Mouse (Mus musculus) neural tube, embryonic 12.5 days (tissue): ENCODE data around the gene Arhgef25. TPM values are rescaled to one million over a fixed set of nuclear protein-coding genes. Genes with fewer than 3 reads are reported as not detected.

Source experiments
- ATAC-seq: fragments of 200-750 bp; cut with Nextera tagmentation; 2 replicates; pipeline ENCODE4 v1.8.0; 2017; ENCODE audit warnings: low read depth, mild to moderate bottlenecking, moderate TSS enrichment, moderate library complexity; ENCODE audit not compliant: low FRiP score
- H3K27ac ChIP-seq: fragments of 300-500 bp; sonication (generic); 2 replicates; pipeline ENCODE4 v1.5.1; 2016
- H3K27me3 ChIP-seq: fragments of 300-500 bp; sonication (generic); replicated peaks from 2 replicates; pipeline ENCODE4 v1.6.1; 2016; ENCODE audit warnings: mild to moderate bottlenecking
- H3K36me3 ChIP-seq: fragments of 300-500 bp; sonication (generic); 2 replicates; pipeline ENCODE4 v1.6.1; 2016; ENCODE audit warnings: mild to moderate bottlenecking
- H3K4me1 ChIP-seq: fragments of 300-500 bp; sonication (generic); 2 replicates; pipeline ENCODE4 v1.6.1; 2016
- H3K4me2 ChIP-seq: fragments of 300-500 bp; sonication (generic); replicated peaks from 2 replicates; pipeline ENCODE4 v1.6.1; 2016; ENCODE audit warnings: mild to moderate bottlenecking
- H3K4me3 ChIP-seq: fragments of 300-500 bp; sonication (generic); 2 replicates; pipeline ENCODE4 v1.5.1; 2016
- H3K9ac ChIP-seq: fragments of 300-500 bp; sonication (generic); 2 replicates; pipeline ENCODE4 v1.6.1; 2016; ENCODE audit warnings: mild to moderate bottlenecking
- H3K9me3 ChIP-seq: fragments of 300-500 bp; sonication (generic); 2 replicates; pipeline ENCODE4 v1.6.1; 2016; ENCODE audit warnings: mild to moderate bottlenecking
- WGBS: fragments of 180-500 bp; shearing (Covaris S2); methylation state at CpG from one replicate; pipeline ENCODE4 v1.1.7; 2016; 5-methylcytosine and 5-hydroxymethylcytosine counted together
- polyA plus RNA-seq: library from polyadenylated mRNA; unstranded; fragments of >200 nt; fragmentation: Nextera tagmentation; extraction: Ambion mirVana; gene quantifications from 2 replicates; pipeline ENCODE4 v1.2.1, GENCODE M21; 2016

Gene Arhgef25
- polyA plus RNA-seq, 1 experiment from 2014 or later = 43.6 TPM

DNA sequence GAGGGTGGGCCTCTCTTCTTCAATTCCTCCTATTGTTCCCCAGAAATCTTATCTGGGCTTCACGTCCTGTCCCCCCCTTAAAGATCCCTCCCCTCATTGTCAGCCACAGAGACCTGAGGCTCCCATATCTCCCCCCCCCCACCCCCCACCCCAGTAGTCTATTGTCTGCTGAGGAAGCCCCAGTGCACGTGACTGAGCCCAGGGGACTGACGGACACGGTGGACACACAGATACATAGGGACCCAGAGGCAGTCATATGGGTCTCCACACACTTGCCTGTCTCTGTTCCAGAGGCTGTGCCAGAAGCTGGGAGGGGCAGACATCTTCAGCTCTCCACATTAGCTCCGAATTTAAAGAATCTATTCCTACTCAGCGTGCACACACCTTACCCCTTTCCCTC, 8.3 kb downstream of the Arhgef25 start:
- no peaks in the 10 kb centered on the region for H3K9me3 ChIP-seq
- H3K9ac ChIP-seq = no peak overlapping the region
- H3K27ac ChIP-seq = no peak overlapping the region
- peaks cover 14% of the 10 kb centered on the region for H3K36me3 ChIP-seq
- H3K4me2 ChIP-seq = no peak overlapping the region
- H3K27me3 ChIP-seq = peaks cover 59% of the 10 kb centered on the region
- H3K4me1 ChIP-seq = peaks cover 40% of the 10 kb centered on the region
- 81% methylated on average over 6 of the region's 6 CpGs for WGBS
- H3K4me3 ChIP-seq = no peak overlapping the region
- no peak for ATAC-seq

DNA sequence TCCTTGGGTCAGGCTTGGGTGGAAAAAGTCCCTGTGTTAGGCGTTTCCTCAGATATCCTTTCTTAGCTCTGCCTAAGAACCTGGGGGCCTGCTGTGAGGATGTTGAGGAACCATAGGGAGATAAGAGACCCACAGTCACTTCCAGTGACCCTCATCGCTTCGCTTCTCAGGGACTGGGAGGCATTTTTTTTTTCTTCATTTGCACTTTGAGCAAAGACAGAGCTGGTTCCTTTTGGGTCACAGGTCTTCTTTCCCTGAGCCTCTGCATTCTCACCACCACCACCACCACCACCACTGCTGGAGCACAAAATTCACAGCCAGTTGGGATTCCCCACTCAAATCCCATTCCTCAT, 9.2 kb downstream of the Arhgef25 start:
- Histone ChIP-seq H3K4me3 (no peak overlapping the region), H3K4me2 (peak overlapping the region; percentile 52), H3K4me1 (peaks cover 40% of the 10 kb centered on the region), H3K27ac (no peak overlapping the region), H3K9me3 (no peaks in the 10 kb centered on the region), H3K27me3 (peaks cover 66% of the 10 kb centered on the region), H3K36me3 (peaks cover 9% of the 10 kb centered on the region; the same call in 1 of the 2 replicates), H3K9ac (no peak overlapping the region)
- no peak for ATAC-seq
- 13% methylated on average over 3 of the region's 3 CpGs for WGBS

DNA sequence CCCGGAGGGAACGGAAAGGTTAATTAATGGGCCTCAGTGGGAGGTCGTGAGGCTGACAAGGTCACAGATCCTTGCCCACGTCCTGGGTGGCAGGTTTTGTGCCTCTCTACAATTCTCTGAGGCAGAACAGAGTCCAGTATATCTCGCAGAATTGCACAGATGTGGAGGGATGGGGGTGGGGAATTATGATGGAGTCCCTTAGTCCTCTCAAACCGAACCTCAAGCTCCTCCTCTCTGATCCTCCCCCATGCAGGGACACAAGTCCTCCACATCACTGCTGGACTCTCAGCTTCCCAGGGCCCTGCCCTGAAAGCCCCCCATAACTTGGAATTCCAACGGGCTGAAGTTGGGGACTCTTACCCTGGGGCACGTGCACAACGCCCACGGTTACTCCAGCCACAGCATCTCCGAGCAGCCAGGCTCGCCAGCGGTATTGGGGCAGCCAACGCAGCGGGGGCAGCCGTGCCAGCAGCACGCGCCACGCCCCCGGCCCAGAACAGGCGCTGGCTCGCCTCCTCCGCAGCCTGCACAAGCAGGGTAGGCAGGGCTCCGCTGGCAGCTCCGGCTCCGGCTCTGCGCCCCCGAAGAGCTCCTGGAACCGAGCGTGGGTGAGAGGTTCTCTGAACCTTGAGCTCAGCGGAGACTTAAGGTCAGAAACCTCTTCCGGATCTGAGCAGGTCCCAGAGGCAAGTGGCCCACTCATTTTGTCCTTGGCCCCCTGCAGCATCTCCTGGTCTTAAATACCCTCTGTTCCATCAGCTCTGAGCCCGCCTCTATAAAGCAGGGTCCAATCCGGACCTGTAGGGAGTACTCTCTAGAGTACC, 9.8 kb downstream of the Arhgef25 start, which contains the start of gene Slc26a10:
Gene Slc26a10 (minus strand): TSS at position 775 of the 824 bp plus-strand sequence.
- H3K27ac ChIP-seq = no peak within 1 kb of the TSS
- ATAC-seq = no peak
- peaks cover 66% of the 10 kb centered on the region for H3K27me3 ChIP-seq
- H3K9me3 ChIP-seq = no peaks in the 10 kb centered on the region
- 2% methylated on average over 34 of the region's 34 CpGs for WGBS
- H3K36me3 ChIP-seq = peaks cover 4% of the 10 kb centered on the region; the same call in 1 of the 2 replicates
- H3K4me3 ChIP-seq = peak within 1 kb of the TSS; percentile 15; the same call in 1 of the 2 replicates
- H3K4me1 ChIP-seq = peaks cover 40% of the 10 kb centered on the region
- no peak within 1 kb of the TSS for H3K9ac ChIP-seq
- peak within 1 kb of the TSS; percentile 52 for H3K4me2 ChIP-seq

DNA sequence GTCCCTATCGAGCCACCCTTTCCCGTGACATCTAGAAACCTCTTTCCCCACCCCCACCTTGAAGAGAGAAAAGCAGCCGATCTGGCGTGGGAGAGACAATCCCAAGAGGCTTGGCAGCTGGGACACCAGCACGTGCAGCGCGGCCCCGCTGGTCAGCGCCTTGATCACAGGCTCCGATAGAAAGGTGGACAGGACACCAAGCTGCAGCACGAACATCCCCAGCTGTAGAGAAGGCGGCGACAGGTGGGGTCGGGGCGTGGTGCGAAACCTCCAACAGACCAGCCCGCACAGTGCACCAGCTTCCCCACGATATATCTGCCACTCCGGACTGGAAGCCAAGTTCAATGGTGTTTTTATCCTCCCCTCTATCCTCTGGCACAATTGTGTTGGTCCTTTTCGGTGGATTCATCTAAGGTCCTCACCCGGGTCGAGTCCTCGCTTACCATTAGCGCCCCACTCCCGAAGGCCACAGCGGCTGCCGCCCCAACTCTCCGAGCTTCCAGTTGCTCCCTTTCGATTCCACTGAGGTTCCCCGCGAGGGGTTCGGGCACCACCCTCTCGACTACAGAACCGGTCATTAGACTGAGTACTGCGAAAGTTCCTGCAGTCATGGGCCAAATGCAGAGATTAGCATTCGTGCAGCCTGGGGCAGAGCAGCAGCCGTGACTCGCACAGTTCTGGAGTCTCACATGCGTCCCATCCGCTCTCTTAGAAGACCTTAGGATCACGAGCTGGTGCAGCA, 11.4 kb downstream of the Arhgef25 start:
- Histone ChIP-seq H3K36me3 (peaks cover 4% of the 10 kb centered on the region; the same call in 1 of the 2 replicates), H3K4me3 (peak overlapping the region; percentile 13; the same call in 1 of the 2 replicates), H3K27me3 (peaks cover 66% of the 10 kb centered on the region), H3K27ac (no peak overlapping the region), H3K9me3 (no peaks in the 10 kb centered on the region), H3K4me2 (peak overlapping the region; percentile 55), H3K9ac (0 out of 2 replicates have a peak overlapping the region, but pooled peaks have one; percentile 29), H3K4me1 (peaks cover 30% of the 10 kb centered on the region)
- no peak for ATAC-seq
- 2% methylated on average over 41 of the region's 41 CpGs for WGBS

DNA sequence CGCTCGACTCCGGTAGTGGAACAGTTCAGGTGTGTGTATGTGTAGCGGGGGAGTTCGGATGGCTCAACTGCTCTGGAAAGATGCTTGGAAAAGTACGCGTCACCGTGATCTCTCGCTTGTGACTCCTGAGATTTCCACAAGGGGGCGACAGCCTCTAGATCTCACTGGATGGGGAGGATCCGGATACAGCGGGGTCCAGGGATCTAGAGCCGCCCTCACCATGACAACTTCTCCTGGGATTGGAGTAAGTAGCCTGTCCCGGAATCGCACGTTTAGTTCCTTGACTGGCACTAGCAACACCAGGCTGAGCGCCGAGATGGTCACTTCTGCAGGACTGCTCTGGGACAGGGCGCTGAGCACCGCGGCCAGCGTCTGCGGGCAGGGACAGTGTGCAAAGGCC, 12.2 kb downstream of the Arhgef25 start:
- peaks cover 30% of the 10 kb centered on the region for H3K4me1 ChIP-seq
- peaks cover 58% of the 10 kb centered on the region for H3K27me3 ChIP-seq
- H3K4me2 ChIP-seq = peak overlapping the region; percentile 55
- H3K36me3 ChIP-seq = no peaks in the 10 kb centered on the region
- ATAC-seq = peak; percentile 55
- 0 out of 2 replicates have a peak overlapping the region, but pooled peaks have one; percentile 29 for H3K9ac ChIP-seq
- no peak overlapping the region for H3K27ac ChIP-seq
- H3K9me3 ChIP-seq = no peaks in the 10 kb centered on the region
- under 1% methylated on average over 23 of the region's 23 CpGs for WGBS
- peak overlapping the region; percentile 13; the same call in 1 of the 2 replicates for H3K4me3 ChIP-seq

DNA sequence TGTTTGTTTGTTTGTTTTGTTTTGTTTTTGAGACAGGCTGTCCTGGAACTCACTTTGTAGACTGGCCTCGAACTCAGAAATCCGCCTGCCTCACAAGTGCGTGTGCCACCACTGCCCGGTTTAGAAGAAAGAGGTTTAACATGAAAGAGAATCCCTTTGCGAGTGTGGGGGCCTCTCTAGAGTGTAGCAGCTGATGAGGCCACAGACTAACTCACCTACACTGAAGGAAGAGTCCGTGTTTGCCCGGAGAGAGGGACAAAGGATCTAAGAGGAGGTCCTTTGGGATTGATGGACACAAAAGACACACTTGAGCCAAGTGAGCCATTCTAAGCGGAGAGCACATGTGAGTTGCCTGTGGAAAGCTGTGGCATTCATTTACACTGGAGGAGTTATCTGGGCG, 12.6 kb downstream of the Arhgef25 start:
- H3K4me1 ChIP-seq = peaks cover 30% of the 10 kb centered on the region
- no peak for ATAC-seq
- no peaks in the 10 kb centered on the region for H3K9me3 ChIP-seq
- 24% methylated on average over 9 of the region's 9 CpGs for WGBS
- no peak overlapping the region for H3K4me3 ChIP-seq
- H3K9ac ChIP-seq = no peak overlapping the region
- 0 out of 2 replicates have a peak overlapping the region, but pooled peaks have one; percentile 55 for H3K4me2 ChIP-seq
- no peak overlapping the region for H3K27ac ChIP-seq
- H3K27me3 ChIP-seq = peaks cover 59% of the 10 kb centered on the region
- no peaks in the 10 kb centered on the region for H3K36me3 ChIP-seq

DNA sequence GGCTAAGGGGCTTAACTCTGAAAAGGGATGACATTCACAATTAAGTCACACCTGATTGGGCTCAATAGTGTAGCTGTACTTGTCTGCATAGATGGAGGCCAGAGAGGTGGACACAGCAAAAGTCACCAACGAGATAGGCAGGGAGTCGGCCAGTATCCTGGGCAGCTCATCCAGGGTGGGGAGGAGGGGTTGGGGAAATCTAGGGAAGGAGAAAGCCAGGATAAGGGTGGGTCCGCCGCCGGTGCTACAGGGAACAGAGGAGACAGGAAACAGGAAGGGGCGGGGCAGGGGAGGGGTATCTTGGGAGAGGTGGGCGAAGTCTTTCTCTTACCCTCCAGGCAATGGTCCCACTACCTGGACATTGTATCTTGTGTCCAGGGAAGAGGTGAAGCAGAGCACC, 13.1 kb downstream of the Arhgef25 start:
- Histone ChIP-seq H3K36me3 (no peaks in the 10 kb centered on the region), H3K9me3 (no peaks in the 10 kb centered on the region), H3K4me1 (peaks cover 30% of the 10 kb centered on the region), H3K4me3 (no peak overlapping the region), H3K27ac (no peak overlapping the region), H3K27me3 (peaks cover 62% of the 10 kb centered on the region), H3K9ac (no peak overlapping the region), H3K4me2 (0 out of 2 replicates have a peak overlapping the region, but pooled peaks have one; percentile 4)
- WGBS = 4% methylated on average over 7 of the region's 7 CpGs
- no peak for ATAC-seq

DNA sequence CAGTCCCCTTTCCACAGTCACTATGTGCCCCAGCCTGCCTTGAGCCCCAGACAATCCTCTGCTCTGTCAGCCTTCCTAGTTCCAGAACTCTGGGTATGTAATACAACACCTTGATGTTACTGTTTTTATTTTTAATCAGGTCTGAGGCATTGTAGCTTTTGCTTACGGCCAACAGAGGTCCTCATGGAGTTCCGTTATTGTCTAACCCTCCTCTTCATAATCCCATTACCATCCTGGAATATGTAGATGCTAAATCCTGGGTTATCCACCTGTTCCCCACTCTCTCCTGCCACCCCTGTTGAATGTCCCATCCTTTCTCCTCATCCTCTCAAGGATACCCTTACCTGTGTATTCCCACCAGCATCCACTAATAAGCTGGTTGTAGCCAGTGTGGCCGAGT, 13.7 kb downstream of the Arhgef25 start:
- H3K9ac ChIP-seq = no peak overlapping the region
- 53% methylated on average over 3 of the region's 3 CpGs for WGBS
- H3K27ac ChIP-seq = no peak overlapping the region
- ATAC-seq = no peak
- H3K4me3 ChIP-seq = no peak overlapping the region
- H3K4me1 ChIP-seq = peaks cover 30% of the 10 kb centered on the region
- no peaks in the 10 kb centered on the region for H3K9me3 ChIP-seq
- H3K4me2 ChIP-seq = no peak overlapping the region
- H3K27me3 ChIP-seq = peaks cover 62% of the 10 kb centered on the region
- H3K36me3 ChIP-seq = no peaks in the 10 kb centered on the region

DNA sequence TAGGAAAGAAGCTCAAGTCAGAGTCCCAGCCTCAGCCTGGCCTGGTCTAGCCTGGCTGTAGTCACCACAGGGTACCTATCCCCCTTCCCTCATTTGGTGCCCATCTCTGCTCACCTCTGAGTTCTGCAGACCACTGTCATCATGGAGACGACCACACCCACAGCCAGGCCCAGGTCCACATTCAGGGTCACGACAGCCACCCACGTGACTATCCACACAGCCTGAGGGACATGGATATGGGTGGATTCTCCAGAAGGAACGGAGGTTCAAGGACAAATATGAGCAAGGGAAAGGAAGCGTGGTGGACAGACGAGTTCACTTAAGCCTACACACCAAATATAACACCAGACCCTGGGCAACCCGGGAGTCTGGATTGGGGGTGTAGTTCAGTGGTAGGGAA, 15.7 kb downstream of the Arhgef25 start:
- no peak overlapping the region for H3K4me3 ChIP-seq
- no peak overlapping the region for H3K9ac ChIP-seq
- H3K36me3 ChIP-seq = no peaks in the 10 kb centered on the region
- H3K27me3 ChIP-seq = peaks cover 62% of the 10 kb centered on the region
- ATAC-seq = no peak
- 87% methylated on average over 7 of the region's 7 CpGs for WGBS
- H3K4me1 ChIP-seq = peaks cover 30% of the 10 kb centered on the region
- no peak overlapping the region for H3K4me2 ChIP-seq
- no peak overlapping the region for H3K27ac ChIP-seq
- H3K9me3 ChIP-seq = no peaks in the 10 kb centered on the region

DNA sequence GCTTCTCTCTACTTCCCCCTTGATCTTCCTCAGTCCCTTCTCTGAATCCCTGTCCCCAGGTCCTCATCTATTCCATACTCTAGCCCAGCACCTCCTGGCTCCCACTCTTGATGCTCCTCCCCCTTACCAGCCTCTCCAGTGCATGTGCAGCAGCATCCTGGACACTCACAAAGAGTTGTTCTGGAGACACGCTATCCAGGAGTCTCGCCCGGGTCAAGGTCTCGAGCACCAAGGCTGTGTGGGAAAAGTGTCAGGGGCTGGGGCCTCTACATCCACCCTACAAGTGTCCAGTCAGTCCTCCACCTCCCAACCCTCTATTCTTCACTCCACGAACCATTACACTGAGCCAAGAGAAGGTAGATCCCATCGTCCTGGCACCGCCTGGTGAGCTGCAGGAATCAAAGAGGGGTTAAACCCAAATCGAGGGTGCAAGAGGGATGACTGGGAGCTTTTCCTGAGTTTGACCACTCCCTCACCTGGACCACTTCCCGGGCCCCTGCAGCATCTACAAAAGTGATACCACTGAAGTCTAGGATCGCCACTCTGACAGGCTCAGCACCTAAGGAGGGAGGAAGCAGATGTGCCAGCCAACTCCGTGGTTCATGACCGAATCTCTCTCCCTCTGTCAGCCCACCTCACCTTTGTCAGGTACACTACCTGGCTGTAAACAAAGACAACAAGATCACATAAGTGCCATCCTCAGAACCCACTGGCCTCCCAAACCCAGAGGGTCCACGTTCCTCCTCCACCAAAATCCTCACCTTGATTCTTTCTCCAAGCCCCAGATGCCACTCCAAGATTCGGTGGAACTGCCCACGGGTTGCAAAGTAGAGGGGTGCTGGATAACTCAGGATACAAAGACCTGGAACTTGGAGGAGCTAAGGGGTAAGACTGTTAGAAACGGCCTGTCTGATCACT, 16.5 kb downstream of the Arhgef25 start:
- Histone ChIP-seq H3K4me3 (no peak overlapping the region), H3K4me2 (no peak overlapping the region), H3K27me3 (peaks cover 61% of the 10 kb centered on the region), H3K9ac (no peak overlapping the region), H3K27ac (no peak overlapping the region), H3K36me3 (no peaks in the 10 kb centered on the region), H3K4me1 (peaks cover 25% of the 10 kb centered on the region), H3K9me3 (no peaks in the 10 kb centered on the region)
- ATAC-seq = no peak
- WGBS = 85% methylated on average over 16 of the region's 16 CpGs

DNA sequence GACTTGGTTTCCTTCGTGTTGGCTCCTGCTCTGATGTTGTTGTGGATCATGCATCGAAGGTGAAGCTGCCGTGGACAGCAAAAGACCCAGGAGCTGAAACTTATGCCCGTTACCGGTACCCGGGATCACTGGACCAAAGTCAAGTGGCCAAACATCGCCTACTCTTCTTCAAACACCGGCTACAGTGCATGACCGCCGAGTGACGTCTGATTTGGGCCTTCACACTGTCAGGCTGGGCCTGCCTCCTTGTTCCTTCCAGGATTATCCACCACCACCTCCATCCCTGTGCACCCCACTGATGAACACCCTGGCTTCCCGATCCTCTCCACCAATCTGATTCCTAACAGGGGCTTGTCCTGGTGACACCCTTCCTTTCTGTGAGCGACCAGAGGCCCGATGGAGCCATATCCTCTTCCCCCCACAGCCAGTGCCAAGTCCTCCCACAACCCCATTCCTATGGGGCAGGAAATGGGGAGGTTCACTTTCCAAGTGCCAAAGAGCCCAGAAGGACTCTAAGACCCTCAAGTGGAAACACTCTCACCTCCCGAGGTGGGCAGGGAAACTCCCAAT, 18.2 kb downstream of the Arhgef25 start:
- Histone ChIP-seq H3K27ac (no peak overlapping the region), H3K36me3 (no peaks in the 10 kb centered on the region), H3K4me1 (peaks cover 18% of the 10 kb centered on the region), H3K9ac (no peak overlapping the region), H3K4me2 (no peak overlapping the region), H3K9me3 (no peaks in the 10 kb centered on the region), H3K4me3 (no peak overlapping the region), H3K27me3 (peaks cover 60% of the 10 kb centered on the region)
- ATAC-seq = no peak
- WGBS = 89% methylated on average over 15 of the region's 15 CpGs
